Mouse (Mus musculus) cerebellum, adult 2 months (tissue): Measurements from ENCODE around the gene Hip1.

ENCODE experiments used
- CTCF ChIP-seq: fragments of 200-500 bp; IDR thresholded peaks from 2 replicates; pipeline ENCODE4 v1.5.1; 2011; ENCODE audit warnings: low read depth, mild to moderate bottlenecking, control low read depth, low read length, moderate library complexity, borderline replicate concordance; ENCODE audit not compliant: insufficient read depth
- POLR2A ChIP-seq: fragments of 200-500 bp; IDR thresholded peaks from 2 replicates; pipeline ENCODE4 v1.6.1; 2011; ENCODE audit warnings: low read length, control low read depth, borderline replicate concordance; ENCODE audit not compliant: insufficient read depth

DNA sequence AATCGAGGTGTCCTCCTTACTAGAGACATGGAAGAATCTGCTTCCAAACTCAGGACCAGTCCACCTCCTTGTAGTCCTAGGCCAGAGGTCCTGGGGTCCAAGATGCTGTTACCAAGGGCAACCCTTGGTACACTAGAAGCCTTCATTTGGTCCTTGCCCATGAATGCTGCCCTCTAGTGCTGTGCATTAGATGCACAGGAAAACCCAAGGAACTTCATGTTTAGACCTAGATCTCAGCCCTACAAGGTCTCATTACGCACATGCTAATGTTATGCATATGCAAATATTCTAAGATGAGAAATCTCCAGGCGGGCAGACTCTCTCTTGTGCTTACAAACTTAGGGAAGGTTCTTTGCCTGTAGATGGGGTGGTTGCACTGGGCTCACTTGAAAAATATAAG is 15.6 kb downstream of the Hip1 start:
- no peak for TF ChIP-seq POLR2A
- no peak for TF ChIP-seq CTCF
